Mouse (Mus musculus) olfactory bulb, adult 2 months (tissue): ENCODE measurements at regions not wholly inside any gene's neighbourhood (a gene's known extent, or its start where the extent isn't known, plus 50 kb on each side); places are given as distances from the start of the nearest gene placed in this dataset.
"Not testable (repeated sequence)": the region's sequence is repeated elsewhere in the genome, so short reads cannot be mapped to it uniquely, and the experiment has no call there.

Experiments used
- CTCF ChIP-seq: fragments of 200-500 bp; IDR thresholded peaks from 2 replicates; pipeline ENCODE4 v1.5.1; 2012; ENCODE audit warnings: low read depth, mild to moderate bottlenecking, low read length, moderate library complexity; ENCODE audit not compliant: insufficient read depth
- POLR2A ChIP-seq: fragments of 200-500 bp; IDR thresholded peaks from 2 replicates; pipeline ENCODE4 v1.6.1; 2012; ENCODE audit warnings: mild to moderate bottlenecking, low read depth, low read length, moderate library complexity; ENCODE audit not compliant: insufficient read depth

- TF ChIP-seq POLR2A, CTCF: not testable (repeated sequence)
Measured at GRCm38 (mm10) chr1:35220215-35220614, 370.4 kb downstream of the Plekhb2 start.
